Mouse (Mus musculus) cortical plate, adult 2 months (tissue): ENCODE measurements at regions not wholly inside any gene's neighbourhood (a gene's known extent, or its start where the extent isn't known, plus 50 kb on each side); places are given as distances from the start of the nearest gene placed in this dataset.

Experiments
- CTCF ChIP-seq: fragments of 200-500 bp; IDR thresholded peaks from 2 replicates; pipeline ENCODE4 v1.5.1; 2011; ENCODE audit warnings: mild to moderate bottlenecking, control low read depth, low read length; ENCODE audit not compliant: insufficient read depth; ENCODE audit errors: extremely low read depth
- POLR2A ChIP-seq: fragments of 200-500 bp; IDR thresholded peaks from 2 replicates; pipeline ENCODE4 v1.6.1; 2011; ENCODE audit warnings: mild to moderate bottlenecking, low read length, control low read depth; ENCODE audit not compliant: insufficient read depth; ENCODE audit errors: extremely low read depth

DNA sequence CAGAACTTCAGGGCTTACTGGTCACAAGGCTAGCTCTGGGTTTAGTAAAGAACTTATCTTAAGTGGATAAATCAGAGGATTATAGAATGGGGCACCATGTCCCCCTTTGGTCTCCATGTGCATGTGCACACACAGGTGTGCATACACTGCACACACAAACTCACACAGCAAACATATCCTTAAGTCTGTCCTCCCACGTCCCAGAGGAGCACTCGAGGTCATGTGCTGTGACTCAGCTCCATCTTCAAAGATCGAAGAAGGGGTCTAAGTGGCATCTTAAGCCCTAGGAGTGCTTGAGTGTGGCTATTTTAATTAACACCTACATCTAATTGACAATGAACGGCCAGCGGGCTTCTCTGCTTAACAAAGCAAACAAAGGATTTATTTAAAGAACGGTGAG is 304.0 kb downstream of the Prdm2 start:
- TF ChIP-seq CTCF (no peak), POLR2A (no peak)
